Mouse (Mus musculus) lung, postnatal 0 days (tissue): ENCODE data around the gene Lrguk.

Source experiments
- CTCF ChIP-seq: IDR thresholded peaks from 2 replicates; pipeline ENCODE4 v1.5.1; 2016; ENCODE audit warnings: antibody characterized with exemption, mild to moderate bottlenecking
- EP300 ChIP-seq: IDR thresholded peaks from 2 replicates; pipeline ENCODE4 v1.6.1; 2016; ENCODE audit warnings: antibody characterized with exemption, mild to moderate bottlenecking, control low read depth

- no peak for TF ChIP-seq CTCF
- TF ChIP-seq EP300 = no peak
Observed at GRCm38 (mm10) chr6:34171748-34172457, 142.7 kb downstream of the Lrguk start.
